Mouse (Mus musculus) embryonic facial prominence, embryonic 13.5 days (tissue): Measurements from ENCODE around the gene Epha4. TPM values are rescaled to one million over a fixed set of nuclear protein-coding genes. Genes with fewer than 3 reads are reported as not detected.

Experiments
- ATAC-seq: fragments of 200-750 bp; cut with Nextera tagmentation; 2 replicates; pipeline ENCODE4 v1.8.0; 2017; ENCODE audit warnings: low read depth; ENCODE audit not compliant: insufficient number of reproducible peaks, insufficient read depth, low FRiP score, low TSS enrichment
- H3K27ac ChIP-seq: fragments of 300-500 bp; sonication (generic); 2 replicates; pipeline ENCODE4 v1.5.1; 2015; ENCODE audit warnings: moderate library complexity, mild to moderate bottlenecking, inconsistent platforms
- H3K27me3 ChIP-seq: fragments of 300-500 bp; sonication (generic); 2 replicates; pipeline ENCODE4 v1.6.1; 2015; ENCODE audit warnings: mild to moderate bottlenecking, inconsistent platforms
- H3K36me3 ChIP-seq: fragments of 300-500 bp; sonication (generic); 2 replicates; pipeline ENCODE4 v1.6.1; 2015; ENCODE audit warnings: mild to moderate bottlenecking, inconsistent platforms
- H3K4me1 ChIP-seq: fragments of 300-500 bp; sonication (generic); 2 replicates; pipeline ENCODE4 v1.6.1; 2015; ENCODE audit warnings: inconsistent platforms
- H3K4me2 ChIP-seq: fragments of 300-500 bp; sonication (generic); 2 replicates; pipeline ENCODE4 v1.6.1; 2015; ENCODE audit warnings: moderate library complexity, mild to moderate bottlenecking, inconsistent platforms
- H3K4me3 ChIP-seq: fragments of 300-500 bp; sonication (generic); 2 replicates; pipeline ENCODE4 v1.5.1; 2015; ENCODE audit warnings: mild to moderate bottlenecking, inconsistent platforms
- H3K9ac ChIP-seq: fragments of 300-500 bp; sonication (generic); 2 replicates; pipeline ENCODE4 v1.6.1; 2015; ENCODE audit warnings: mild to moderate bottlenecking, inconsistent platforms
- H3K9me3 ChIP-seq: fragments of 300-500 bp; sonication (generic); 2 replicates; pipeline ENCODE4 v1.6.1; 2016; ENCODE audit warnings: inconsistent platforms
- WGBS: fragments of 180-500 bp; shearing (Covaris S2); methylation state at CpG from one replicate; pipeline ENCODE4 v1.1.7; 2015; ENCODE audit warnings: mixed read lengths; 5-methylcytosine and 5-hydroxymethylcytosine counted together
- polyA plus RNA-seq: library from polyadenylated mRNA; unstranded; fragments of >200 nt; fragmentation: Nextera tagmentation; extraction: Ambion mirVana; gene quantifications from 2 replicates; pipeline ENCODE4 v1.2.1, GENCODE M21; 2015

Epha4 gene
- polyA plus RNA-seq, 1 experiment from 2014 or later = 65.9 TPM

DNA sequence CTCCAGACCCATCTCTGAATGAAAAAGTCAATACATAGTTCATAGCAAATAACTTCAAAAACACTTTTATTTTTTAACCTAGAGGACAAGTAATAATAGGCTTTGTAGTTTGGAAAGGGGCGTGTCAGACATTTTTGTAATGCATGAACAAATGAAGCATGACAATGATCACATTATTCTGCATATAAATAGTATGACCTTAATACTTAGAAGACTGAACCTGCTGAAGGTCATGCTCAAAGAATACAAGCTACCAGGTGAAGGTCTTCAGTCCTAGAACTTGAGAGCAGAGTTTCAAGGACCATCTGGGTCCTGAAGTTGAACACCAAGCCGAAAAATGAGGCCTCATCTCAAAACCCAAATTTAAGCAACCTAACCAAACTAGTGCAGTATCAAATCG lies 62.2 kb downstream of the Epha4 start:
- Histone ChIP-seq H3K9ac (no peak overlapping the region), H3K4me3 (no peak overlapping the region), H3K36me3 (no peaks in the 10 kb centered on the region), H3K4me2 (no peak overlapping the region), H3K27me3 (no peaks in the 10 kb centered on the region), H3K9me3 (no peaks in the 10 kb centered on the region), H3K4me1 (peaks cover 17% of the 10 kb centered on the region), H3K27ac (no peak overlapping the region)
- ATAC-seq = no peak
- WGBS = 88% methylated on average over 3 of the region's 3 CpGs

DNA sequence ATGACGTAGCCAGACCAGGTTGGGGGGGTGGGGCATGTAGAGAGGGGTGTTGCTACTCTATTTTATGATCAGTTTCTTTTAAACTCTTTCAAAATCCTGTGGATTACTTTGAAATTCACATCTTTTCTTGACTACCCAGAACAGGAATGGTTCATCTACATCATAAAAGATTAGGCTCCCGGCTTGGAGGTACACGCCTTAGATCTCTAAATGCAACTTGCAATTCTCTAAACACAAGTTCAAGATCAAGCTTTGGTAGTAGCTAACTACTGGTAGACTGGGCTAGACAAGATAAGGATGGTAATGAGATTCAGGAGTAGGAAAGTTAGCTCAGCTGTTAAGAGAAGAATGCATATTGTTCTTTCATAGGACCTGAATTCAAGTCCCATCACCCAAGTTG lies 63.3 kb downstream of the Epha4 start:
- H3K4me1 ChIP-seq = peaks cover 15% of the 10 kb centered on the region
- no peak overlapping the region for H3K4me2 ChIP-seq
- no peak overlapping the region for H3K9ac ChIP-seq
- no peaks in the 10 kb centered on the region for H3K9me3 ChIP-seq
- 84% methylated on average over 3 of the region's 3 CpGs for WGBS
- no peaks in the 10 kb centered on the region for H3K27me3 ChIP-seq
- no peaks in the 10 kb centered on the region for H3K36me3 ChIP-seq
- ATAC-seq = no peak
- H3K27ac ChIP-seq = no peak overlapping the region
- H3K4me3 ChIP-seq = no peak overlapping the region

DNA sequence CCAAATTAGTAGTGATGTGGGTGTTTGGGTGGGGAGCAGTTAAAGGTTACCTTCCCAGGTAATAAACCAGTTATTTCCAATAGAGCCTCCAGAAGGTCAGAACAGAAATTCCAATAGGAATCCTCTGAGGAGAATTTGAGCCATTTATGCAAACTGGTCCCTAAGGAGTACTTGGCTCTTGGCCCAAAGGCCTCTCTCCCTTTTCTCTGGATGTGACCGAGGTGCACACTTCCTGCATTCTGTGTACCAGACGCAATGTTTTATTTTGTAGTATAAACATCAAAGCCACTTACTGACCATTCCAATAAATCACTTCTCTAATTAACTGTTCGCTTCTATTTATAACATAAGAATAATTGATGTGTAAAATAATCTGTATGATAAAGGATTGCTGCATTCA lies 64.7 kb downstream of the Epha4 start:
- Histone ChIP-seq H3K27me3 (no peaks in the 10 kb centered on the region), H3K4me3 (no peak overlapping the region), H3K4me2 (no peak overlapping the region), H3K9me3 (no peaks in the 10 kb centered on the region), H3K36me3 (no peaks in the 10 kb centered on the region), H3K4me1 (peaks cover 14% of the 10 kb centered on the region; the same call in 1 of the 2 replicates), H3K9ac (no peak overlapping the region), H3K27ac (no peak overlapping the region)
- 73% methylated on average over 3 of the region's 3 CpGs for WGBS
- ATAC-seq = no peak

DNA sequence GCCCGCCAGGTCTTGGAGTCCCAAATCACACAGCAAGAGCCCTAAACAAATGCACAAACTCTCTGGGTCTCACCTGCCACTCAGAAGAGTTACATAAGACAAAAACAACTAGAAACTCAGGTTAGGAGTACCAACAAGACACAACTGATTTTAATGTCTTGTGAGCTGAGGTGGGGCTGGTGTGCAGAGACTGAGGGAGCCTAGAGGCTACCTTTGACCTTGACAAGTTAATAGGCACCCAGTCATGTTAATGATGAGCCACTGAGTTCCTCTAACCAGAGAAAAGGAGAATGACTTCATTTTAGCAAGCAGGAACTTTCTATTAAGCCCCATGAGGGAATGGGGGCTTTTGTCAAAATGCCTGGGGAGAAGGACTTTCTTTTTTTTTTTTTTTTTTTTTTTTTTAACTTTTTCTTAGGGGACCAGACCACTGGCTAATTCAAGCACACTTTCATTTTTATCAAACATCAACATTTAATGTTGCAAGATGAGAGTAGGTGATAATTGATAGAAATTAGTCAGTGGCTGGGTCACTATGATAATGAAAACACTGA lies 67.8 kb downstream of the Epha4 start:
- Histone ChIP-seq H3K9ac (no peak overlapping the region), H3K4me3 (no peak overlapping the region), H3K9me3 (no peaks in the 10 kb centered on the region), H3K27me3 (no peaks in the 10 kb centered on the region), H3K4me1 (peaks cover 17% of the 10 kb centered on the region), H3K27ac (no peak overlapping the region), H3K36me3 (peaks cover 22% of the 10 kb centered on the region), H3K4me2 (no peak overlapping the region)
- no peak for ATAC-seq
- WGBS = 83% methylated on average over 1 of the region's 1 CpGs

DNA sequence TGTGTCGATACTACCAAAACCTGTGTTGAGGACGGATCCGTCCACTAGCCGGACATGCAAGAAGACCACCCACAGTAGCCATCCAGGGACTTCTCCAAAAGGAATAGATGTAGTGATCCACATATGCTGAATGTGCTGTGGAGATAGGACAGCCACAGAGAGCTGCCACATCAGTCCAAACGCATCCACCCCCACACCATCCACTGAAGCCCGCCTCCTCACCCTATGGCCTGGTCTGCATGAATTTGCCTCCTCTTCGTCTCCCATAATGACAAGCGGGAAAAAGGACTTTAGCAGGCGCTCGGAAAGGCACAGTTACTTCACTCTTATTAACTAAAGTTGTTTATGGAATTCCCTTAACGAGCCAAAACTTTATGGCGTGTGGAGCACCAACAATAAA lies 68.5 kb downstream of the Epha4 start:
- 89% methylated on average over 12 of the region's 12 CpGs for WGBS
- no peak overlapping the region for H3K4me3 ChIP-seq
- H3K9me3 ChIP-seq = no peaks in the 10 kb centered on the region
- H3K4me1 ChIP-seq = peaks cover 22% of the 10 kb centered on the region
- no peak overlapping the region for H3K27ac ChIP-seq
- H3K4me2 ChIP-seq = no peak overlapping the region
- ATAC-seq = no peak
- peaks cover 22% of the 10 kb centered on the region for H3K36me3 ChIP-seq
- no peak overlapping the region for H3K9ac ChIP-seq
- H3K27me3 ChIP-seq = no peaks in the 10 kb centered on the region

DNA sequence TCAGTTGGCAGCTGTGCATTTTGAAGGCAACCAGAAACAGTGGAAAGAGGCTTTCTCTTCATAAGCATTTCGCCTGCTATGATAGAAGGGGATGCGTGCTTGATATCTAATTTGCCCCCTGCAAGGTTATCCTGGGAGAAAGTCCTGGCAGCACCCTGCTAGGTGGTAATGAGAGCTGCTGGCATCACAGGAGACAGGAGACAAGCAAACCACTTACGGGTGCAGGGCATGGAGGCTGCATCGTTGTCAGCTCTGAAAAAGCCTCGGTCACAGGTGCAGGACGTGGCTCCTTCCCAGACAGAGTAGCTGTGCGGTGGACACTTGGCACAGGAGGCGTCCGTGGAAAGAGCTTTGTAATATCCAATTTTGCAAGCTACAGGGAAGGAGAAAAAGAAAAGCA lies 70.2 kb downstream of the Epha4 start:
- Histone ChIP-seq H3K4me2 (no peak overlapping the region), H3K4me3 (no peak overlapping the region), H3K4me1 (peaks cover 34% of the 10 kb centered on the region), H3K9me3 (no peaks in the 10 kb centered on the region), H3K9ac (no peak overlapping the region), H3K36me3 (peaks cover 22% of the 10 kb centered on the region), H3K27ac (no peak overlapping the region), H3K27me3 (no peaks in the 10 kb centered on the region)
- WGBS = 89% methylated on average over 9 of the region's 9 CpGs
- ATAC-seq = no peak

DNA sequence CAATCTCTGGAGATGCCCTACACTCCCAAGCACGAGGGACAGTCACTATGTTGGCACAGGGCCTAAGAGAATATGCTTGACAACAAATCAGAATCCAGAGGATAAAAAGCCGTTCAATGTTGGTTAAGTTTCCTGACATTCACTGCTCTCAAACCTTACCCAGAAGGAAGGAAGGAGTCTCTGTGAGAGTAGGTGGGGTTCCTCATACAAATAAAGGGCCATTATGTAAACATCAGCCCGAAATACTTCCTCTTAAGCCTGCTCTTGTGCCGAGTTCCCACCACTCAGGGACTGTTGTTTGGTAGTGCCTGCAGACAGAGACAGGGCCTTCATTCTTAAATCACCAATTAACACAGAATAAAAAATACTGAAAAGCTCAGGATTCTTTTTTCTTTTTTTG lies 72.9 kb downstream of the Epha4 start:
- Histone ChIP-seq H3K9me3 (no peaks in the 10 kb centered on the region), H3K4me3 (no peak overlapping the region), H3K27me3 (no peaks in the 10 kb centered on the region), H3K9ac (no peak overlapping the region), H3K36me3 (peaks cover 22% of the 10 kb centered on the region), H3K27ac (no peak overlapping the region), H3K4me2 (no peak overlapping the region), H3K4me1 (peaks cover 36% of the 10 kb centered on the region)
- ATAC-seq = no peak
- 21% methylated on average over 4 of the region's 4 CpGs for WGBS

DNA sequence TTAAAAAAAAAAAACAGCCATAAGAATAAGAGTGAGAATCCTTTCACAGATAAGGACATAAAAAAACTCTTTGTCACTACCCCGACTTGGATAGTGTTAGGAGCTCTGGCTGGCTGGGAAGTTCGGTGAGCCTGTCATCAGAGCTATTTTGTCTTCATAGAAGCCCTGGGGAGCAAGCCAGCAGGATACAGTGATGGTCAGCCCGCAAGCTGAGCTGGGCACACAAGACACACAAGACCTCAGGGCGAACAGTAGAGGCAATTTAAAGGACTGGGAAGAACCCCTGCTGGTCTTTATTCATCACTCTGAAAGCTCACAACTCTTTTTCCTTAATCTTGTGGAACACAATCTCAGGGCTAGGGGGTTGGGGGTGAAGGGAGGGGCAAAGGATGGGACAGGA lies 73.5 kb downstream of the Epha4 start:
- Histone ChIP-seq H3K4me1 (peaks cover 33% of the 10 kb centered on the region), H3K36me3 (peaks cover 22% of the 10 kb centered on the region), H3K27me3 (no peaks in the 10 kb centered on the region), H3K9me3 (no peaks in the 10 kb centered on the region), H3K9ac (no peak overlapping the region), H3K27ac (no peak overlapping the region), H3K4me2 (no peak overlapping the region), H3K4me3 (no peak overlapping the region)
- WGBS = 33% methylated on average over 4 of the region's 4 CpGs
- no peak for ATAC-seq

DNA sequence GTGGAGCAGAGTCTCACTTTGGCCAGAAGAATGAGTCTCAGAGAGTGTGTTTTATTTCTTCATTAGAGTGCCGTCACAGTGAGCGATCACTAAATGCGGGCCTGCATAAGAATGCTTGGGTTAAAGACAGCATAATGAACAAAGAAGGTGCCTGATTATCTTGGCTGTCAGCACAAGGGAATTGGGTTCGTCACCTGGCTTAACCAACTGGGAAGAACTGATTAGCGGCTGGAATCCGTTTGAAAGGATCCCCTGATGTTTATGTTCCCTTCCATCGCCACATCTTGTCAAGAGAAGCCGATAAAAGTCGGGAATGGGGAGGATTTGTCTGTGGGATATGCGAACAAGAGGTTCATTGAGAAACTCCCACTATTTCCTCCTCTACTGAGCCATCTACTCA lies 74.4 kb downstream of the Epha4 start:
- no peak for ATAC-seq
- Histone ChIP-seq H3K4me2 (no peak overlapping the region), H3K36me3 (peaks cover 26% of the 10 kb centered on the region), H3K4me3 (no peak overlapping the region), H3K4me1 (peaks cover 33% of the 10 kb centered on the region), H3K9me3 (no peaks in the 10 kb centered on the region), H3K9ac (no peak overlapping the region), H3K27ac (no peak overlapping the region), H3K27me3 (no peaks in the 10 kb centered on the region)
- 34% methylated on average over 10 of the region's 10 CpGs for WGBS

DNA sequence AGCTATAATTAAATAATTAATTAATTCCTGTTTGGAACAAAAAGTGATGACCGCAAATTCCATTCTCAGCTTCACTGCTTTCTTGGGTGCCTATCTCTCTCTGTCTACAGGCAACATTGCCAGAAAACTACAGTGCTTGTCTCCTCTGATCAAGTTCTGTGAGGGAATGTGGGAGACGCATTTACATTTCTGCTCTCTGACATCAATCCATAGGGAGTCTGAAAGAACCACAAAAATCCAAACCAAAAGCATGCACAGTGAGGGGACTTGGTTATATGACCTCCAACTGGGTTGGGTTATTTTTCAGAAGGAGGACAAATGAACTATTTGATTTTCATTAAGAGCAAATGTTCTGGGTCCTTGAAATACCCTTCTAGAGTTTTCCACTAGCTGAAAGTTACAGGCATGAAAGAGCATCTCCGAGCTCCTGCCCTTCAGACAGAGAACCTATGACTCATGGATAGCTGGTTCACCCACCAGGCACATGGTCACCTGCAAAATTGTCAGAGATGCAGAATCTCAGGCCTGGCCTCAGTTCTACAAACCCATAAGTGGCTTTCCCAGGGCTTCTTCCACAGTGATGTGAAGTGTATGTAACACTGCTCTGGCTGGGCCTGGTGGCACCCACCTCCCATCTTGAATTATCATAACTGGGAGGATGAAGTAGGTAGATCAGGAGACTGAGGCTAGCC lies 75.4 kb downstream of the Epha4 start:
- H3K9ac ChIP-seq = no peak overlapping the region
- 0 out of 2 replicates have a peak overlapping the region, but pooled peaks have one; percentile 8 for H3K27ac ChIP-seq
- no peak for ATAC-seq
- peaks cover 36% of the 10 kb centered on the region for H3K4me1 ChIP-seq
- H3K36me3 ChIP-seq = peaks cover 20% of the 10 kb centered on the region
- H3K4me3 ChIP-seq = no peak overlapping the region
- no peaks in the 10 kb centered on the region for H3K9me3 ChIP-seq
- 57% methylated on average over 3 of the region's 3 CpGs for WGBS
- no peak overlapping the region for H3K4me2 ChIP-seq
- H3K27me3 ChIP-seq = no peaks in the 10 kb centered on the region

DNA sequence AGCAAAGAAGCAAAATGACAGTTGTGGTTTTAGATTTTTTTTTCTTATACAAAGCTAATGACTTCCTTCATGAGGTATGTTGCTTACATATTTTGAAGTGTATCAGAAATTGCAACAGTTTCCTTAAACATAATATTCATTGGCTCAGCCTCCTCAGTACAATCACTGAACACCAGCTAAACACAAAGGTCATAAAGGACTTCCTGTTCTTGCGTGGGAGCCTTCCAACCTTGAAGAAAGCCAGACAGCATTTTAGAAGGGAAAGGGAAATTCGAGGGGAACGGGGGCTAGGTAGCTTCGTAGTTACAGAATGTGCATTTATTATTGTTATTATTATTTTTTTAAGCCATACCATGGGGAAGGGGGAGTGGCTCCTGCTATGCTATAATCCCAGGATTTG lies 76.2 kb downstream of the Epha4 start:
- 69% methylated on average over 4 of the region's 4 CpGs for WGBS

DNA sequence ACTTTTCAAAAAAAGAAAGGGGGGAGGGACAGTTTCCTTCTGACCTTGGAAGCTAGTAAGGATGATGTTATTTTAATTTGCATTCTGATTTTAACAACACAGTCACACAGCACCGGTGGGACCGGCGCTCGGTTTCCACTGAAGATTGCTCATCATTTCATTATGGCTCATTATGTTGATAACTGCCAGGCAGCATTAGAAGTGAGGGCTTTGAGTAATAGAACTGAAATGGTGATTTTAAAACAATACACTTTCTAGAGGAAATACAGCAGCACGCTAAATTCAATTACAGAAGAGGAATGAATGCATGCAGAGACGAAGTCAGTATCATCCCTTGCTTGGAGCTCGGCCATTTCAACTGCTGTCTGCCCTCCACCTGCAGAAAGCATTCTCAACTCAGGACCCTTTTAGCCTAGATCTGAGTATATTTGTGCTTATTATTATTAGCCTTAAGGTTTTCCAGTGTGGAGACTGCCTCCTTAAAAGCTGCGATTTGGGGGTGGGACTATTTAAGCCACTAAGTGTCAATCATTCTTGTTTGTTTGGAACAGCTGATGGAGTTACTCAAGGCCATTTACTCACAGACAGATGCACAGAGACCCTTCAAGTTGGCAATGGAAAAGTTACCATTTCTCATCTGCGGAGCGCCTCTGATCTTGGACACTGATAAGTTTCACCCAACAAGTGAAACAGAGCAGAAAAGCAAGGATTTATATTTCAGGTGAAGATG lies 76.8 kb downstream of the Epha4 start:
- Histone ChIP-seq H3K27me3 (no peaks in the 10 kb centered on the region), H3K9ac (no peak overlapping the region), H3K4me2 (no peak overlapping the region), H3K9me3 (no peaks in the 10 kb centered on the region), H3K4me3 (no peak overlapping the region), H3K27ac (0 out of 2 replicates have a peak overlapping the region, but pooled peaks have one; percentile 4), H3K4me1 (peaks cover 36% of the 10 kb centered on the region), H3K36me3 (peaks cover 13% of the 10 kb centered on the region)
- ATAC-seq = no peak
- WGBS = 67% methylated on average over 10 of the region's 10 CpGs

More for the DNA sequence above, 76.2 kb downstream of the Epha4 start:
- Histone ChIP-seq H3K4me1 (peaks cover 36% of the 10 kb centered on the region), H3K36me3 (peaks cover 15% of the 10 kb centered on the region), H3K9me3 (no peaks in the 10 kb centered on the region), H3K9ac (no peak overlapping the region), H3K4me2 (no peak overlapping the region), H3K4me3 (no peak overlapping the region), H3K27me3 (no peaks in the 10 kb centered on the region), H3K27ac (0 out of 2 replicates have a peak overlapping the region, but pooled peaks have one; percentile 4)
- ATAC-seq = no peak
